Mouse (Mus musculus) spleen, adult 2 months (tissue): ENCODE measurements around the gene Tmc2. TPM values are rescaled to one million over a fixed set of nuclear protein-coding genes. Genes with fewer than 3 reads are reported as not detected.
A peak's percentile ranks its signal among the peaks of the same experiment; 100 is the strongest.

Source experiments
- DNase-seq, 2 experiments: peaks; one replicate each; pipeline versions ENCODE4 v3.0.0 to v3.0.0-alpha.2; 2012 to 2021; ENCODE audit warnings: low spot score in 2 of 2, low read depth in 1 of 2
- H3K27ac ChIP-seq: fragments of 200-500 bp; 2 replicates; pipeline ENCODE4 v1.5.1; 2012; ENCODE audit warnings: low read length, inconsistent platforms; ENCODE audit not compliant: insufficient read depth
- H3K27me3 ChIP-seq: fragments of 200-500 bp; 2 replicates; pipeline ENCODE4 v1.6.1; 2012; ENCODE audit warnings: mild to moderate bottlenecking, moderate library complexity, low read length, inconsistent platforms; ENCODE audit not compliant: control insufficient read depth, insufficient read depth
- H3K36me3 ChIP-seq: fragments of 200-500 bp; 2 replicates; pipeline ENCODE4 v1.6.1; 2012; ENCODE audit warnings: mild to moderate bottlenecking, low read length, inconsistent platforms; ENCODE audit not compliant: control insufficient read depth, insufficient read depth
- H3K4me1 ChIP-seq: fragments of 200-500 bp; 2 replicates; pipeline ENCODE4 v1.6.1; 2011; ENCODE audit warnings: inconsistent platforms; ENCODE audit not compliant: control insufficient read depth, insufficient read depth, insufficient read length
- H3K4me3 ChIP-seq: fragments of 200-500 bp; 2 replicates; pipeline ENCODE4 v1.5.1; 2011; ENCODE audit warnings: mild to moderate bottlenecking, inconsistent platforms; ENCODE audit not compliant: insufficient read depth, insufficient read length; ENCODE audit errors: extremely low read depth
- CTCF ChIP-seq: fragments of 200-500 bp; IDR thresholded peaks from 2 replicates; pipeline ENCODE4 v1.5.1; 2011; ENCODE audit warnings: mild to moderate bottlenecking, inconsistent platforms; ENCODE audit not compliant: insufficient read depth, insufficient read length, insufficient replicate concordance; ENCODE audit errors: extremely low read depth
- POLR2A ChIP-seq: fragments of 200-500 bp; IDR thresholded peaks from 2 replicates; pipeline ENCODE4 v1.6.1; 2011; ENCODE audit warnings: low read depth, low read length, inconsistent platforms
- WGBS: fragments of 180-500 bp; shearing (Covaris S2); methylation state at CpG from one replicate; pipeline ENCODE4 v1.1.7; 2018; 5-methylcytosine and 5-hydroxymethylcytosine counted together
- polyA plus RNA-seq: library from polyadenylated mRNA; depleted of rRNA; stranded (reverse); fragments of >200 nt; gene quantifications from 2 replicates; pipeline ENCODE4 v1.2.3, GENCODE M21; 2012

Tmc2 gene
- polyA plus RNA-seq, 1 experiment: not detected

DNA sequence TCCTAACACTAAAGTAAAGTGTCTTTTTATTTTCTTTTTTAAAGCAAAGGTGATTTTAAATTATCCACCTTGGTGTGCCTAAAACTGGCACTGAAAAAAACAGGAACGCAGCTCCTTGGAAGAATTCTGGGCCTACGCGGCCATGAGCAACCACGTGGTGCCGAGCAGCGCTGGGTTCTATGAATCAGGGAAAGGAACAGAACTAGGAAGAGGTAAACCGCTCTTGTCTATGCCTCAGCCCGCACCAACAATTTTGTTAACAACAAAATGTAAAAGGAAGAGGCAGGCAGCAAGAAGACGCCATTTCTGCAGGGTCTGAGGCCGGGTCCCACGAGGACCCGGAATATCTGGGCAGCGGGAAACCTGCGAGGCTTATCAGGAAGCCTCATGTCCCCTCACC is 78.7 kb downstream of the Tmc2 start:
- H3K27ac ChIP-seq: peak overlapping the region; percentile 78
- no peaks in the 10 kb centered on the region; the same call in 1 of the 2 replicates for H3K4me1 ChIP-seq
- no peak for DNase-seq
- TF ChIP-seq POLR2A: no peak
- no peak for TF ChIP-seq CTCF
- peak overlapping the region; percentile 64 for H3K4me3 ChIP-seq
- WGBS: 3% methylated on average over 14 of the region's 14 CpGs
- no peaks in the 10 kb centered on the region for H3K27me3 ChIP-seq
- H3K36me3 ChIP-seq: peaks cover 25% of the 10 kb centered on the region

DNA sequence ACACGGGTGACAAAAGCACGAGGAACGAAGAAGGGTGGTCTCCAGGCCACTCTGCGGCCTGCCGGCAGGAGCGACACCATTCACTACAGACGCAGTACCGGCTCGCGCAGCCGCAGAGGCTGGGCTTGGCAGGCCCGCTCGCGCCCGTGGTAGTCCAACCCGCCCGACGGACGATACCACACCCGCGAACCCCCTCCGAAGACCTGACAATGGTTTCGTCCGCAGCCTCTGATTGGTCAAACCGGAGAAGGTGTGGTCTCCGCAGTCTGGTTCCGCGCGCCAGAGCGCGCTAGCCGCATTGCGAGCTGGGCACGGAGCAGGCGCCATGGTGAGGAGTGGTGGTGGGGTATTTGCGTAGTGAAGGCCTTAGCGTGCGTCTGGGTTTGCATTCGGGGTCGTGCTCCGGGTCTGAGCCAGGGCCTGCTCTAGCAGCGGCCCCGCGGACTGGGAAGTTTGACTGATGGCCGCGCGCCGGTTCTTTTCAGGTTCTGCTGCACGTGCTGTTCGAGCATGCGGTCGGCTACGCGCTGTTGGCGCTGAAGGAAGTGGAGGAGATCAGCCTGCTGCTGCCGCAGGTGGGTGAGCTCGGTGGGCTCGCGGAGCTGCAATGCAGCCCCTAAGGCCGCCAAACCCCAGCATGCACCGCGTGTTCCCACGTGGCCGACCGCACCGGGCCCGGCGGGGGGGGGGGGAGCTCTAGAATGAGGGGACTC is 79.3 kb downstream of the Tmc2 start, which contains the start of gene Nop56:
Nop56 (plus strand) TSS at position 282 of the 713 bp plus-strand sequence.
- H3K27ac ChIP-seq: peak within 1 kb of the TSS; percentile 79
- WGBS: under 1% methylated on average over 68 of the region's 68 CpGs
- peak; percentile 98 for TF ChIP-seq POLR2A
- TF ChIP-seq CTCF: no peak

DNA sequence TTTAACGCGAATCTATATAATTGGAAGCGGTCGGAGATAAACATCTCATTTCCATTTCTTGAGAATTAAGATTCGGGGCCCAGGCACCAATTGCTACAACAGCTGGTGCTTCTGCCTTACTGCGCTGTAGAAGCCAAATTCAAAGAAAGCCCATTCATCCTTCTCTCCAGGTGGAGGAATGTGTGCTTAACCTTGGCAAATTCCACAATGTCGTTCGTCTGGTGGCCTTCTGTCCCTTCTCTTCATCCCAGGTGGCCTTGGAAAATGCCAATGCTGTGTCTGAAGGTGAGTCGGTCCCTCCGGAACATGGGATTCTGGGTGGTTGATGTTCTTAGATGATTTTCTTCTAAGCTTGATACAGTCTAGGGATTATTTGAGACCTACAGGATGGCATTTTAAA is 79.9 kb downstream of the Tmc2 start:
- H3K27ac ChIP-seq: peak overlapping the region; percentile 79
- no peak for TF ChIP-seq CTCF
- TF ChIP-seq POLR2A: no peak
- H3K4me3 ChIP-seq: peak overlapping the region; percentile 85
- H3K27me3 ChIP-seq: no peaks in the 10 kb centered on the region
- no peak for DNase-seq
- no peaks in the 10 kb centered on the region; the same call in 1 of the 2 replicates for H3K4me1 ChIP-seq
- H3K36me3 ChIP-seq: peaks cover 31% of the 10 kb centered on the region
- WGBS: 4% methylated on average over 10 of the region's 10 CpGs

More for the DNA sequence above, 79.3 kb downstream of the Tmc2 start, which contains the start of gene Nop56:
- DNase-seq: peak; percentile 96 to 98
- peaks cover 26% of the 10 kb centered on the region for H3K36me3 ChIP-seq
- H3K27me3 ChIP-seq: no peaks in the 10 kb centered on the region
- no peaks in the 10 kb centered on the region; the same call in 1 of the 2 replicates for H3K4me1 ChIP-seq
- peak within 1 kb of the TSS; percentile 85 for H3K4me3 ChIP-seq

DNA sequence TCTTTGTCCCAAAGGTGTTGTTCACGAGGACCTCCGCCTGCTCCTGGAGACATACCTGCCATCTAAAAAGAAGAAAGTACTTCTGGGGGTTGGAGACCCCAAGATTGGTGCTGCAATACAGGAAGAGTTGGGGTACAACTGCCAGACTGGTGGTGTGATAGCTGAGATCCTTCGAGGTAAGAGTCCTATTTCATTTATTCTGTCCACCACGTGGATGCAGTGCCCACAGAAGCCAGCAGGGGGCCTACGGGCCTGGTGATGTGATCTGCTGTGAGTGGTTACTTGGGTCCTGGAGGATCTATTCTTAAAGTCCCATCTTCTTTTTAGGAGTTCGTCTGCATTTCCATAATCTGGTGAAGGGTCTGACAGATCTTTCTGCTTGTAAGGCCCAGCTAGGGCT is 80.7 kb downstream of the Tmc2 start:
- TF ChIP-seq POLR2A (no peak), CTCF (peak; percentile 31; the same call in 1 of the 2 replicates)
- peak; percentile 21 to 35 for DNase-seq
- no peaks in the 10 kb centered on the region for H3K27me3 ChIP-seq
- H3K4me3 ChIP-seq: no peak overlapping the region
- H3K36me3 ChIP-seq: peaks cover 37% of the 10 kb centered on the region
- H3K4me1 ChIP-seq: no peaks in the 10 kb centered on the region; the same call in 1 of the 2 replicates
- WGBS: 49% methylated on average over 6 of the region's 6 CpGs
- no peak overlapping the region for H3K27ac ChIP-seq

DNA sequence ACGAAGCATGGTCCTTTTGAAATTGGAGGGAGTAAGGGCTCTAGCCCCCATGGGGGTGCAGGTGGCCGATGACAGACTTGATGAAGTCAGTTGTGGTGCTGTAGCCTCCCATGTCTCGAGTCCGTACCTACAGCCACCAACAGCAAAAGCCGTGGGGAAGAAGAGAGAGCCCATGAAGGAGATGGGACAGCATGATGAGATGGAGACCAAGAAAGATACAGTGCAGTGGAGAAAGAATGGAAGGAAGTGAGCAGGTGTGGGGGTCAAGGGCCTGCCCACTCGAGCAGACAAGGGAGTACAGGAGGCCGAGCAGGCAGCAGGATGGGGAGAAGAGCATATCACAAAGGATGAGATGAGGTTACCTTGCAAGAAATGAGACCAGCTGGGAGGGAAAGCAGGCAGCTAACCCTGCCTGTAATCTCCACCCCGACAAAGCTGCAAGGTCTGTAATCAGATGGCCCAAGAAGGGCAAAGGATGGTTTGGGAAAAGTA is 84.7 kb downstream of the Tmc2 start:
- Histone ChIP-seq H3K4me1 (peaks cover 9% of the 10 kb centered on the region), H3K36me3 (peaks cover 41% of the 10 kb centered on the region)

DNA sequence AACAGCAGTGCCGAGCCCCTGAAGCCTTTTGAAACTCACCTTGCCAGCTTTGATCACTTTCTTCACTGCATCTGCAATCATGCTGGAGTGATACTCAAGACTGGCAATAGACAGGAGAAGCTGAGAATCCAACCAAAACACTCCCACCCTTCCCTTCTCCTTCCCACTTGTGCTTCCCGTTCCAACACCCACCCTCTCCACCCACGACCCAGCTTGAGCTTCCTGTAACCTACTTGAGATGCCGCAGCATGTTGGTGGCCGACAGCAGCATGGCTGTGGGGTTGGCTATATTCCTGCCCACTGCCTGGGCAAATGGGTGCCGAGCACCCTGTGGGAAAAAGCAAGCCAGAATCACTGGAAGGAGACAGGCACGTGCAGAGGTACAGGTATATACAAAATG is 85.2 kb downstream of the Tmc2 start:
- WGBS: 65% methylated on average over 7 of the region's 7 CpGs
- Histone ChIP-seq H3K36me3 (peaks cover 41% of the 10 kb centered on the region), H3K27me3 (no peaks in the 10 kb centered on the region), H3K4me3 (no peak overlapping the region), H3K27ac (no peak overlapping the region), H3K4me1 (peaks cover 10% of the 10 kb centered on the region)
- TF ChIP-seq POLR2A: no peak
- TF ChIP-seq CTCF: no peak
- DNase-seq: no peak

More for the DNA sequence above, 84.7 kb downstream of the Tmc2 start:
- no peak overlapping the region for H3K4me3 ChIP-seq
- TF ChIP-seq POLR2A (no peak), CTCF (no peak)
- no peaks in the 10 kb centered on the region for H3K27me3 ChIP-seq
- no peak overlapping the region for H3K27ac ChIP-seq
- WGBS: 60% methylated on average over 8 of the region's 8 CpGs
- DNase-seq: no peak

DNA sequence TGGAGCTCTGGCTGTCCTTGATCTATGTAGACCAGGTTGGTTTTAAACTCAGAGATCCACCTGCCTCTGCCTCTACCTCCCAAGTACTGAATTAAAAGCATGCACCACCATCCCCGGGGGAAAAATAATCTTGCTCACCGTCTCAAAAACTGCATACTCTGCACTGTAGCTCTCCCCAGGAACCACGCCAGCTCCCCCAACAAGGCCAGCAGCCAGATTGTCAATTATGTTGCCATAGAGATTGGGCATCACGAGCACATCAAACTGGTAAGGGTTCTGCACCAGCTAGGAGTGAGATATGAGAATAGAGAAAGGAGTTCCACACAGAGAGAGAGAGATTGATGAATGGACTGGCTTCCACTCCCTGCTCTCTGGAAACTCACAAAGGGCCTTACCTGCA is 85.8 kb downstream of the Tmc2 start:
- H3K36me3 ChIP-seq: peaks cover 39% of the 10 kb centered on the region
- DNase-seq: no peak
- H3K4me3 ChIP-seq: no peak overlapping the region
- H3K27ac ChIP-seq: no peak overlapping the region
- no peak for TF ChIP-seq CTCF
- no peak for TF ChIP-seq POLR2A
- 77% methylated on average over 4 of the region's 4 CpGs for WGBS
- H3K4me1 ChIP-seq: peaks cover 10% of the 10 kb centered on the region
- no peaks in the 10 kb centered on the region for H3K27me3 ChIP-seq
